Mouse (Mus musculus): Measurements from ENCODE around the gene Lrrc15. TPM values are rescaled to one million over a fixed set of nuclear protein-coding genes. Genes with fewer than 3 reads are reported as not detected.
A peak's percentile ranks its signal among the peaks of the same experiment; 100 is the strongest.

The Lrrc15 gene
- polyA plus RNA-seq, 1 experiment from 2014 or later, result 0.20 TPM

DNA sequence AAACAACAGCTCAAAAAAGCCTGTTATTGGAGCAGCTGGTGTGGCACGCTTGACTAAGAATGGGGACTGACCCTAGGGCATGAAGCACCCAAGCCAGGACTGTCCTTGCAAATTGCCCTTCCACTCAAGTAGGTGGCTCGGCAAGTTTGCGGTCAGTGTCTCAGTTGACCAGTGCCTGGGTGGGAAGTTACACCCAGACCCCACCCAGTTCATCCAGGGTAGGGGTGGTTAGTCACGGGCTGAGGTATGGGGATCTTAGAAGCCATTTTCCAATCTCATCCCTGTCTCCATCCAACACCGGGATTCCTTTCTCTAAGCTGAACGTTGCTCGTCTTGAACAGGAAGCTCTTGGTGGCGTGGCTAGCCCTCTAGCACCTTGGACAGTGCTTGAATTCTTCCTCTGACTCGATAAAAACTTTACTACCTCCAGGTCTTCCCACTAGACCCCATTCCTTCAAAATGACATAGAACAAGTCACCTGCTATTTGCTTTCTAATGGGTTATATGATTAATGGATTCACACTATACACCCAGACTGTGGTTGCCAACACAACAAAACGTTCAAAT, 16.7 kb upstream of the Lrrc15 start:
- Histone ChIP-seq H3K4me1 (no peaks in the 10 kb centered on the region), H3K36me3 (no peaks in the 10 kb centered on the region), H3K9me3 (no peaks in the 10 kb centered on the region), H3K4me3 (no peak overlapping the region), H3K27ac (no peak overlapping the region), H3K27me3 (ENCODE audit: insufficient read depth, poor library complexity, severe bottlenecking) (peaks cover 34% of the 10 kb centered on the region)
- 61% methylated on average over 10 of the region's 10 CpGs for WGBS
- DNase-seq (ENCODE audit: low spot score), result peak; percentile 73

DNA sequence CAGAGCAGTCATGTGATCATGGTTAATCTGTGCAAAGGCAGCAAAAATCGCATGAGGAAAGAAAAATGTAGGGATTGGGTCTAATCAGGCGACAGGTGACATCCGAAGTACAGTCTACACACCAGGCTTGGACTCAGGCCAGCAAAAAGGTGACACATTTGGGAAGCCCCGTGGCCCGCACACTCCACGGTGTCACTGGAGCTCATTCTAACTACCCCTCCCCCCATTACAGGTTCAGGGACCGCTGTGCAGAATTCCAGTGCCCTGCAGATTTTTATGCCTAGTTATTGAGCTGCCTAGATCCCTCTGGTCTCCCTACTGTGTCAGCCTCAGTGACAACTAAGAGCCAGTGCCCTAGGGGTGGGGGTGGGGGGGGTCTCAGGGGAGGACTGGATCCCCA, 14.4 kb upstream of the Lrrc15 start:
- H3K27me3 ChIP-seq (ENCODE audit: insufficient read depth, poor library complexity, severe bottlenecking), result peaks cover 14% of the 10 kb centered on the region
- H3K9me3 ChIP-seq, result no peaks in the 10 kb centered on the region
- 88% methylated on average over 7 of the region's 7 CpGs for WGBS
- no peak overlapping the region for H3K4me3 ChIP-seq
- no peak overlapping the region for H3K27ac ChIP-seq
- peak; percentile 69 for DNase-seq (ENCODE audit: low spot score)
- H3K36me3 ChIP-seq, result no peaks in the 10 kb centered on the region
- no peaks in the 10 kb centered on the region for H3K4me1 ChIP-seq

DNA sequence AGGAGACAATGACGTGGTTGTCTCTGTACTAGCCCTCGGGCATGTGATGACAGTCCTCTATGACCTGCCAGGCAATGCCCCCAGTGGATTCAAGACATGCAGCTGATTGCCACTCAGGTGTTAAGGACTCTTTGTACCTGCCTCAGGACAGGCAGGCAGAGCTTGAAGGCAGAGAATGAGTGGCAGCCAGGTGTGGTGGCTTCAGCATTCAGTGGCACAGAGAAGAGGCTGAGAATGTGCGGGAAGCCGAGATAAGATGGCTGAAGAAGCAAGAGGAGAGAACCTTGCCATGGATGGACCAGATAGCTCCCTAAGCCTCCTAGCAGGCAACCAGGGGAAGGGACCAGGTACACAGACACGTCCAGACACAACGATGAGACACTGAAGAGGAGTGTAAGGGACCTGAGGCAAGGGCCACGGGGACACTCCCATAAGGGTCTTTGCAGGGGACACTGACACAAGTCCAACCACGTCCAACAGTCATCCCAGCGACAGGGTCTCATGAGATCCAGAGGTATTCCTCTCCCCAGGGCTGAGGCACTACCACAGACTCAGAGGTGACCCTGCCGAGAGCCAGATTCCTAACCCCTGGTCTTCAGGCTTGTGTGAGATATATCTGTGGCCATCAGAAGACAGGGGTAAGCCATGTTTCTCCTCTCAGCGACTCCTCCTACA, 13.7 kb upstream of the Lrrc15 start:
- Histone ChIP-seq H3K4me3 (no peak overlapping the region), H3K36me3 (no peaks in the 10 kb centered on the region)

DNA sequence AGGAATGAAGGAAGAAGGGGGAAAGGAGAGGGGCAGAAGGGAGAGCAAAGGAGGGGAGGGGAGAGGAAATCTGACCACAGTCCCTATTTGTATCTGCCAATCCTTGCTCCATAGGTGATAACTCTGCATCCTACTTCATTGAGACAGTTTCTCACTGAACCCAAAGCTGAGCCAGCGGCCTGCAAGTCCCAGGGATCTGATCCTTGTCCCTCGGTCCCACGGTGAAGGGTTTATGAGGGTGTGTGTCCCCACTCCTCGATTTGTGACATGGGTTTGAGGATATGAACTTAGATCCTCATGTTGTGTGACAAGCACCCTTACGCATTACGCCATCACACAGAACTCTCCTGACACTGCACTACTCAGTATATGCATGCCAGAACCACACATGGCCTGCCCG, 12.1 kb upstream of the Lrrc15 start:
- H3K27ac ChIP-seq, result no peak overlapping the region
- WGBS, result 84% methylated on average over 7 of the region's 7 CpGs
- no peaks in the 10 kb centered on the region for H3K36me3 ChIP-seq
- H3K27me3 ChIP-seq (ENCODE audit: insufficient read depth, poor library complexity, severe bottlenecking), result peaks cover 18% of the 10 kb centered on the region; the same call in 1 of the 2 replicates
- no peak overlapping the region for H3K4me3 ChIP-seq
- DNase-seq (ENCODE audit: low spot score), result peak; percentile 67
- no peaks in the 10 kb centered on the region for H3K9me3 ChIP-seq
- peaks cover 4% of the 10 kb centered on the region; the same call in 1 of the 2 replicates for H3K4me1 ChIP-seq

More for the DNA sequence above, 13.7 kb upstream of the Lrrc15 start:
- no peak overlapping the region for H3K27ac ChIP-seq
- DNase-seq (ENCODE audit: low spot score), result peak; percentile 67
- H3K27me3 ChIP-seq (ENCODE audit: insufficient read depth, poor library complexity, severe bottlenecking), result peaks cover 12% of the 10 kb centered on the region; the same call in 1 of the 2 replicates
- H3K9me3 ChIP-seq, result no peaks in the 10 kb centered on the region
- no peaks in the 10 kb centered on the region for H3K4me1 ChIP-seq
- WGBS, result 80% methylated on average over 11 of the region's 11 CpGs

DNA sequence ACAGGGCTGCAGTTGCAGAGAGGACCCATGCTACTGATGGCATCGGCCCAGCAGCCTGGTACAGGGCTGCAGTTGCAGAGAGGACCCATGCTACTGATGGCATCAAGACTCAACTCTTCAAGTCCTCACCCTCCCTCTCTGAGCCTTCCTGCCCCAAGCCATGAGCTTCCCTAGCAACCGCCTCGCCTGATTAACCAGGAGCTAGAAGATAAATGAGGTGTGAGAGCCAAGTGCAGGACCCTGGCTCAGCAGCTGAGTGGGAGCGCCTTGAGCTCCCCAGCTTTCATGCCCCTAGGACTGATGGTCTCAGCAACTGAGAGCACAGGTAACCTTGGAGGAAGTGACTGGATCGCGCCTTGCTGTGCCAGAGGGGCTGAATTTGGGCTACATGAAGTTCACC, 7.4 kb upstream of the Lrrc15 start:
- Histone ChIP-seq H3K27me3 (ENCODE audit: insufficient read depth, poor library complexity, severe bottlenecking) (peaks cover 44% of the 10 kb centered on the region), H3K36me3 (no peaks in the 10 kb centered on the region), H3K9me3 (no peaks in the 10 kb centered on the region), H3K27ac (no peak overlapping the region), H3K4me1 (peaks cover 8% of the 10 kb centered on the region; the same call in 1 of the 2 replicates), H3K4me3 (no peak overlapping the region)
- 60% methylated on average over 6 of the region's 6 CpGs for WGBS
- no peak for DNase-seq (ENCODE audit: low spot score)

DNA sequence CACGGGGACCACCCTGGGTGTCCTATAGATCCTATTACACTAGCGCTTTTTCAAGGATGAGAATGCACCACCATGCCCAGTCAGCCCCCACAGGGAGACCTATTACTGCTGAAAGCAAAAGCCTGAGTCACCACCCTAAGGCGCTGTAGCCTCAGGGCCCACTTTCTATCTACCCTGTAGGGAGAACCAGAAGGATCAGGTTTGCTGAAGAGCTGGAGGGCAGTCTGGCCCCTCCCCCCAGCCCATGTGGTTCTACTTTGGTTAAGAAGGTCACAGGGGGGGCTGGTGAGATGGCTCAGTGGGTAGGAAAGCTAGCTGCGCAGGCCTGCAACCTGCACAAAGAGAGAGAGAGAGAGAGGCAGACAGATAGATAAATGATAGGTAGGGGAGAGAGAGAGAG, 2.6 kb upstream of the Lrrc15 start:
- Histone ChIP-seq H3K4me3 (no peak overlapping the region), H3K9me3 (no peaks in the 10 kb centered on the region), H3K27me3 (ENCODE audit: insufficient read depth, poor library complexity, severe bottlenecking) (peaks cover 80% of the 10 kb centered on the region), H3K4me1 (peaks cover 30% of the 10 kb centered on the region), H3K27ac (no peak overlapping the region), H3K36me3 (no peaks in the 10 kb centered on the region)
- 47% methylated on average over 4 of the region's 4 CpGs for WGBS
- DNase-seq (ENCODE audit: low spot score), result no peak

DNA sequence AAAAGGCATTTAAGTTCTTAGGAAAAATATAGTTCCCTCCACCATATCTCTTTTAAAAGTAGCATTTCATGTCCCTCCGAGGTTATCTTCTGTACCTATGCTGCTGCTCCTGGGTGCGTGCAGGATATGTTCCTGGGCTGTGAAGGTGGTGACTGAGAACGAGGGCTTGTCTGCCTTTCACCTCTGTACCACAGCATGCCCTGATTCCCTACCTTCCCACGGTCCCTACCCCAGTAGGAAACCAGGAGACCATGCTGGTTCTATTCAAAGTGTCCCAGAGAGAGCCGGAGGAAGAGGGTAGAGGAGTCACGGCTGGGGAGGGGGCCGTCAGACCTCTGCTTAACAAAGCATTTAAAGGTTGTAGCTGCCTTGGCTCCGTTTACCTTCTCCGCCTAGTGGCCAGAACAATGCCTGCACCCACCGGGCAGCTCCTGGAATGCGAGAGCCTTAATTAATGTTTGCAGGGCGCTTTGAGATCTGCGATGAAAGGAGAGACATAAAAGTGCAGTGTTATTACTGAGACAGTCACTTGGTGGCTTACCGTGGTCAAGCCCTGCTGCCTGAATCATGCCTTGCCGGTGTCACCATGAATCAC, 784 bp upstream of the Lrrc15 start:
- Histone ChIP-seq H3K4me1 (peaks cover 30% of the 10 kb centered on the region), H3K9me3 (no peaks in the 10 kb centered on the region), H3K4me3 (peak overlapping the region; percentile 49), H3K36me3 (no peaks in the 10 kb centered on the region), H3K27ac (no peak overlapping the region), H3K27me3 (ENCODE audit: insufficient read depth, poor library complexity, severe bottlenecking) (peaks cover 63% of the 10 kb centered on the region)
- WGBS, result 4% methylated on average over 15 of the region's 15 CpGs
- no peak for DNase-seq (ENCODE audit: low spot score)

DNA sequence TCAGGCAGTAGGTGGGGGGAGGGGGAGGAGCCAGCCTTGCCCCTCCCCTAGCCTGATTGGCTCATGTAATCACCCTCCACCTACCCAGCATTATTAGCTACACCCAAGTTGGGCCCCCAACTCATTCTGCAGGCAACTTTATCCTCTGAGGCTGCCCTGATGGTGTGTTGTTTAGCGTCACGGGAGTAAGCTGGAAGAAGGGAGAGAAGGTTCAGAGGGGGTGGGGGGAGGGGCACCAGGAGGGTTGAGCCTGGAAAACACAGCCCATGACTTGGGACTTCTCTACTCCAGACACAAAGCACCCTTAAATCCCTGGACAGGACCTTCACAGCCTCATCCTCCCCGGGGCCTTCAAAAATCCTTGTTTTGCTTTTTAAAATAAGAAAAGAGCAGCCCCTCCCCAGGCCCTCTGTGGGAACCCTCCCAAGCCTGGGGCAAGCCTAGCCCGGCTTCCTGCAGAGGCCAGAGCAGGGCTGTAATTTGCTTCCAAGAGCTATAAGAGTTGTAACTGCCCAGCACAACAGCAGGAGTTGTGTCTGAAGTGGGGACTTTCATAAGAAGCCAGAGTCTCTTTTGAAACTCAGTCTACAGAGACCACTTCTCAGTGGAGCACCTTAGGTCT, 2.3 kb downstream of the Lrrc15 start:
- no peaks in the 10 kb centered on the region for H3K9me3 ChIP-seq
- peaks cover 48% of the 10 kb centered on the region for H3K27me3 ChIP-seq (ENCODE audit: insufficient read depth, poor library complexity, severe bottlenecking)
- no peak overlapping the region for H3K4me3 ChIP-seq
- no peaks in the 10 kb centered on the region for H3K36me3 ChIP-seq
- no peak overlapping the region for H3K27ac ChIP-seq
- DNase-seq (ENCODE audit: low spot score), result no peak
- WGBS, result 11% methylated on average over 4 of the region's 4 CpGs
- H3K4me1 ChIP-seq, result peaks cover 33% of the 10 kb centered on the region

DNA sequence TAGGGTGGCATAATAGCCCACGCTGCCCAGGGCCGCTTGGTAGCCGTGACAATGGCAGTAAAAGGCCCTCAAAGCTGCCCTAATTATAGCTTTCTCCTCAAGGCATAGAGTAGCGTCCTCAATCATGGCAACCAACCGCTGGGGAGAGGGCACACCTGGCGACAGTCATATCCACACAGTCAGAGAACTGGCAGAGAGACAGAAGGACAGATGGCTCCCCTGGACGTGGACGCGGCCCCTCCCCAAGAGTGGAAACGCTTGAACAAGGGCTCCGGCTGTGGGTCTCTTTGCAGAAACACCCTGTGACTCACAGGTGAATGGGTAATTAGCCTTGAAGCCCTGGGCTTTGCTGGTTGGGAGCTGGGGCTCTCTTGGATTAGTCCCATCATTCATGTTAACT, 4.7 kb downstream of the Lrrc15 start:
- Histone ChIP-seq H3K4me1 (peaks cover 24% of the 10 kb centered on the region), H3K27me3 (ENCODE audit: insufficient read depth, poor library complexity, severe bottlenecking) (peaks cover 29% of the 10 kb centered on the region), H3K27ac (no peak overlapping the region), H3K36me3 (no peaks in the 10 kb centered on the region), H3K9me3 (no peaks in the 10 kb centered on the region), H3K4me3 (no peak overlapping the region)
- WGBS, result 81% methylated on average over 11 of the region's 11 CpGs
- no peak for DNase-seq (ENCODE audit: low spot score)

DNA sequence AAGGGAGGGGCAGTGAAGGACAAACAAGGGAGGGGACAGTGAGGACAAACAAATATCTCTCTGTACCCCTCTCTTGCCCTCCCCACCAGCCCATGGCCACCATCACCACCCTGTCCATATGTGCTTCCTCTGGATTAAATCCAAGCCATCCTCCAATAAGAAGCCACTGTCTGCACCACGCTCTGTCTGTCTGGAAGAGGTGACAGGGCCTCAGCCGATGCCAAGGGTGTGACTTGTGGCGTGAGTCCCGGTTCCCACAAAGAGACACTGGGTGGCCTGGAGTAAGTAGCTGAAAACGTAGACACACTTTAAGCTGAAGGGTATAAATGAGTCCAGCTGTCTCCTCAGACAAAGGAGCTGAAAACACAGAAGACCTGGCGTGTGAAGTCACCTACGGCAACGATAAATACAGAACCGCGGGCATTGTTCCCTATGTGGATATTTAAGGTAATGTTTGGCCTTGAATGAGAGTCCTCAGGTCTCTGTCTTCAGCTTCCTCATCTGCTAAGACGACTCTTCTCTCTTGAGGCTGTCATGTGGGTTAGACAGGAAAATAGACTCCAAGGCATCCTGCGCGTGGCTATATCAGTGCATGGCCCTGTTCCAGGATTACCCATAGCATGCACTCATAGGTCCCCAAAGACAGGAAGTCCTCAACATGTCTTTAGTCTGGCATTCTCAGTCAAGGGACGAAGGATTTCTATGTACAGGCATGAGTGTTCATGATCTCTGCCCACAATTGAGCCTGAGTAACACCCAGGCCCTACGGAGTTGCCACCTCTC, 7.3 kb downstream of the Lrrc15 start:
- Histone ChIP-seq H3K4me1 (peaks cover 16% of the 10 kb centered on the region), H3K27me3 (ENCODE audit: insufficient read depth, poor library complexity, severe bottlenecking) (0 out of 2 replicates have a peak, but pooled peaks cover 8% of the 10 kb centered on the region), H3K9me3 (no peaks in the 10 kb centered on the region), H3K36me3 (no peaks in the 10 kb centered on the region), H3K4me3 (no peak overlapping the region), H3K27ac (no peak overlapping the region)
- WGBS, result 82% methylated on average over 15 of the region's 15 CpGs
- DNase-seq (ENCODE audit: low spot score), result no peak

DNA sequence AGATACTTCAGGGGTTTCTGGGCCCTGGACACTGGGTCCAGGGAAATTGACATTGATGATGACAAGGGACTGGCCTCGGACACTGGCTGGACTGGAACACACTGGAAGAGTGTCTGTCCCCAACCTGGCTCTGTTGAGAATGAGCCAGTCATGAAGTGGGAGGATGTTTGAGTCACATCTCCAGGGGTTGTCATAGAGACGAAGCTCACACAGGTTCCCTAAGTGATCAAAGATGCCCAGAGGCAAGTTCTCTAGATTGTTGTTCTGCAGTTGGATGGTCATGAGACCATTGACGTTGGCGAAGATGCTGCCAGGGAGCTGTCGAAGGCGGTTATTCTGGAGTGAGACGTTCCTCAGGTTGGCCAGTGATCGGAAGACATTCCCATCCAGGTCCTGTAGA, 10.0 kb downstream of the Lrrc15 start:
- Histone ChIP-seq H3K27me3 (ENCODE audit: insufficient read depth, poor library complexity, severe bottlenecking) (peaks cover 8% of the 10 kb centered on the region; the same call in 1 of the 2 replicates), H3K36me3 (no peaks in the 10 kb centered on the region), H3K4me1 (peaks cover 8% of the 10 kb centered on the region; the same call in 1 of the 2 replicates), H3K4me3 (no peak overlapping the region), H3K27ac (no peak overlapping the region), H3K9me3 (no peaks in the 10 kb centered on the region)
- 88% methylated on average over 8 of the region's 8 CpGs for WGBS
- no peak for DNase-seq (ENCODE audit: low spot score)

DNA sequence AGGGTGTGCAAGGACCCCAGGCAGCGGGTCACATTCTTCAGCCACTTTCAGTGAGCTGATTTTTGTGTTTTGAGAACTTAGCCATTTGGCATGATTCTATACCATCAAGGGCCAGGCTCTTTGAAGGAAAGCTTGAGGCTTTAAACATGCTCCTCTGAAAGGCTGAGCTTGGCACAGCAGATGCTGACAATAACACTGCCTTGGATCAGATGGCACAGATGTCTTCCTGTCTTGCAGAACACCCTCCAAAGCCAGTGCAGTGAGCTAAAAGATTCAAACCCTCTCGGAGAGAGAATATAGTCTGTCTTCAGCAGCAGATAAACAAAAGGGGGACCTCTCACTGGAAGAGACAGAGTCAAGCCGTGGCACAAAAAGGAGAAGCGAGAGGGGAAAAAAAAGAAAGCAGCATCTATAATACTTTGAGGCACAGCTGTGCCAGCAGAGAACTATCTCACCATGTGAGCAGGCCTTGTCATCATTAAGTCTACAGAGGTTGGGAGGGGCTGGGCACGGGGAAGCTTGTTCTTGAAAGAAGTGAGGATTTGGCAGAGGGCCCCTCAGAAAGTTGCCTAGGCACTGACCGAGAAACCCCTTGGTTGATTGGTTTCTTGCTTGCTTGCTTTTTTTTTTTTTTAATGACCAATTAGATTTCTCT, 11.0 kb downstream of the Lrrc15 start:
- Histone ChIP-seq H3K27me3 (ENCODE audit: insufficient read depth, poor library complexity, severe bottlenecking) (peaks cover 8% of the 10 kb centered on the region; the same call in 1 of the 2 replicates), H3K4me3 (no peak overlapping the region), H3K27ac (no peak overlapping the region), H3K4me1 (peaks cover 11% of the 10 kb centered on the region; the same call in 1 of the 2 replicates), H3K36me3 (no peaks in the 10 kb centered on the region), H3K9me3 (no peaks in the 10 kb centered on the region)
- no peak for DNase-seq (ENCODE audit: low spot score)
- WGBS, result 74% methylated on average over 6 of the region's 6 CpGs

All from heart, embryonic 10.5 days (tissue).